Mouse (Mus musculus) liver, embryonic 14.5 days (tissue): Measurements from ENCODE around the gene Arhgap17. TPM values are rescaled to one million over a fixed set of nuclear protein-coding genes. Genes with fewer than 3 reads are reported as not detected.
A peak's percentile ranks its signal among the peaks of the same experiment; 100 is the strongest.

Experiments
- ATAC-seq: fragments of 200-750 bp; cut with Nextera tagmentation; 2 replicates; pipeline ENCODE4 v1.8.0; 2017; ENCODE audit warnings: moderate number of reproducible peaks, mild to moderate bottlenecking, moderate library complexity; ENCODE audit not compliant: insufficient read depth
- DNase-seq, 3 experiments: peaks; one replicate each; pipeline ENCODE4 v3.0.0-alpha.2; 2012 to 2013; ENCODE audit warnings: low read depth in 3 of 3, low spot score in 3 of 3
- H3K27ac ChIP-seq: fragments of 300-500 bp; sonication (generic); 2 replicates; pipeline ENCODE4 v1.5.1; 2014; ENCODE audit warnings: moderate library complexity, mild to moderate bottlenecking, control low read depth, inconsistent platforms
- H3K27me3 ChIP-seq: fragments of 300-500 bp; sonication (generic); 2 replicates; pipeline ENCODE4 v1.6.1; 2014; ENCODE audit warnings: mild to moderate bottlenecking, low read length, moderate library complexity; ENCODE audit not compliant: control insufficient read depth, insufficient read depth
- H3K36me3 ChIP-seq: fragments of 300-500 bp; sonication (generic); replicated peaks from 2 replicates; pipeline ENCODE4 v1.6.1; 2014; ENCODE audit warnings: low read depth; ENCODE audit not compliant: control insufficient read depth, insufficient read depth
- H3K4me1 ChIP-seq, 2 experiments: fragments of 200-500 bp in 1 of 2; fragments of 300-500 bp in 1 of 2; sonication (generic) in 1 of 2; replicated peaks; 2 replicates each; pipeline ENCODE4 v1.6.1; 2012 to 2014; ENCODE audit warnings: antibody characterized with exemption in 1 of 2, inconsistent platforms in 1 of 2, low read length in 1 of 2; ENCODE audit not compliant: control insufficient read depth in 2 of 2, insufficient read depth in 2 of 2
- H3K4me2 ChIP-seq: fragments of 300-500 bp; sonication (generic); 2 replicates; pipeline ENCODE4 v1.6.1; 2014; ENCODE audit warnings: low read depth, mild to moderate bottlenecking, control low read depth, moderate library complexity
- H3K4me3 ChIP-seq, 2 experiments: fragments of 200-500 bp in 1 of 2; fragments of 300-500 bp in 1 of 2; sonication (generic) in 1 of 2; 2 replicates each; pipeline ENCODE4 v1.5.1; 2012 to 2014; ENCODE audit warnings: low read depth in 2 of 2, low read length in 2 of 2, mild to moderate bottlenecking in 2 of 2, control low read depth in 1 of 2, inconsistent platforms in 1 of 2, moderate library complexity in 1 of 2; ENCODE audit not compliant: insufficient read depth in 1 of 2
- H3K9ac ChIP-seq: fragments of 300-500 bp; sonication (generic); replicated peaks from 2 replicates; pipeline ENCODE4 v1.6.1; 2014; ENCODE audit warnings: mild to moderate bottlenecking, control low read depth, moderate library complexity
- H3K9me3 ChIP-seq: fragments of 300-500 bp; sonication (generic); 2 replicates; pipeline ENCODE4 v1.6.1; 2016; ENCODE audit warnings: low read length, mixed read lengths; ENCODE audit not compliant: control insufficient read depth
- CTCF ChIP-seq: IDR thresholded peaks from 2 replicates; pipeline ENCODE4 v1.5.1; 2016; ENCODE audit warnings: antibody characterized with exemption, low read depth, control low read depth
- EP300 ChIP-seq: IDR thresholded peaks from 2 replicates; pipeline ENCODE4 v1.6.1; 2016; ENCODE audit warnings: antibody characterized with exemption, low read depth
- WGBS: fragments of 180-500 bp; shearing (Covaris S2); extraction: QIAGEN DNeasy Blood & Tissue Kit; methylation state at CpG from one replicate; pipeline ENCODE4 v1.1.7; 2014; ENCODE audit not compliant: insufficient replicate concordance; 5-methylcytosine and 5-hydroxymethylcytosine counted together
- polyA plus RNA-seq, 2 experiments: library from polyadenylated mRNA; depleted of rRNA in 1 of 2; stranded (reverse) in 1 of 2; unstranded in 1 of 2; fragments of >200 nt; fragmentation: Nextera tagmentation in 1 of 2; extraction: Ambion mirVana in 1 of 2; gene quantifications; 2 replicates each; pipeline versions ENCODE4 v1.2.1 to v1.2.3; 2012 to 2014

Arhgap17 gene
- polyA plus RNA-seq, 2 experiments = 10.2 to 10.9 TPM

DNA sequence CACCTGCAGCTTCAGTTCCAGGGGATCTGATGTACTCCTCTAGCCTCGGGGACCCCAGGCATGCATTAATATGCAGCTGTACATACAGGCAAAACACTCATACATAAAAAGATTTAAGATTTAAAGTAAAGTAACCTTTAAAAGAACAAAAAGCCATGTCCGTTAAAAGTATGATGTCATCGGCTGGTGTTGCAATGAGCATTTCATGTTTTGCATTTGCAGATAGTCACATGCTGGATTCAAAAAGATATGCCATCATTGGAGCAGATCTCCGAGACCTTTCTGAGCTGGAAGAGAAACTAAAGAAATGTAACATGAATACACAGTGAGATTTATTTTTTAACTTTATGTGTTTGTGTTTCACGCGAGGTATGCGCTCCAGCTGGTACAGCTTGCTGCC lies 40.8 kb upstream of the Arhgap17 start:
- ATAC-seq (no peak), DNase-seq (no peak)
- no peaks in the 10 kb centered on the region for H3K27me3 ChIP-seq
- TF ChIP-seq CTCF = no peak
- no peak overlapping the region for H3K27ac ChIP-seq
- H3K9ac ChIP-seq = no peak overlapping the region
- 82% methylated on average over 7 of the region's 7 CpGs for WGBS
- peaks cover 2% of the 10 kb centered on the region; the same call in 1 of the 2 replicates for H3K36me3 ChIP-seq
- peaks cover 3 to 6% of the 10 kb centered on the region in 2 experiments; a peak in 2 of 4 replicates for H3K4me1 ChIP-seq
- no peak overlapping the region for H3K4me2 ChIP-seq
- no peaks in the 10 kb centered on the region for H3K9me3 ChIP-seq
- no peak overlapping the region for H3K4me3 ChIP-seq

DNA sequence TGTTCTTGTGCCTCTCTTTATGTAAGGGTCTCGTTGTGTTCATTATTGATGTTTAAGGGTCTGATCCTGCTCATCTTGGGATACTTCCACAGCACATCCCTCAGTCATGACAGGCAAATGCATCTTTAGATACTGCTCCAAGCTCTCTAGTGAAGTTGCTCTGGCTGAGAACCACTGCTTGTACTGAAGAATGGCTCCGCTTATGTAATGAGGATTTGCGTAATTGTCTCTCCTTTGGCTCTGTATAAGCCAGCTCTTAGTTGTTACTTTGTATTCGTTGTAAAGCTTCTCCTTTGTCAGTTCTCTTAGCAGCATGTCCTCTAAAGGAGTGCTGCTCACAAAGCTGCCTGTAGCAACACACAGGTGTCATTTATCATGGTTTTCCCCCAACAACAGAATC lies 37.3 kb upstream of the Arhgap17 start:
- H3K36me3 ChIP-seq = peaks cover 16% of the 10 kb centered on the region
- 80% methylated on average over 4 of the region's 4 CpGs for WGBS
- DNase-seq = no peak
- ATAC-seq = no peak
- TF ChIP-seq EP300 = no peak
- no peak for TF ChIP-seq CTCF
- no peak overlapping the region for H3K4me2 ChIP-seq
- H3K9ac ChIP-seq = no peak overlapping the region
- no peak overlapping the region for H3K27ac ChIP-seq
- H3K27me3 ChIP-seq = no peaks in the 10 kb centered on the region
- H3K4me1 ChIP-seq = peaks cover 3 to 12% of the 10 kb centered on the region in 2 experiments; a peak in 2 of 4 replicates
- H3K9me3 ChIP-seq = no peaks in the 10 kb centered on the region
- no peak overlapping the region for H3K4me3 ChIP-seq

DNA sequence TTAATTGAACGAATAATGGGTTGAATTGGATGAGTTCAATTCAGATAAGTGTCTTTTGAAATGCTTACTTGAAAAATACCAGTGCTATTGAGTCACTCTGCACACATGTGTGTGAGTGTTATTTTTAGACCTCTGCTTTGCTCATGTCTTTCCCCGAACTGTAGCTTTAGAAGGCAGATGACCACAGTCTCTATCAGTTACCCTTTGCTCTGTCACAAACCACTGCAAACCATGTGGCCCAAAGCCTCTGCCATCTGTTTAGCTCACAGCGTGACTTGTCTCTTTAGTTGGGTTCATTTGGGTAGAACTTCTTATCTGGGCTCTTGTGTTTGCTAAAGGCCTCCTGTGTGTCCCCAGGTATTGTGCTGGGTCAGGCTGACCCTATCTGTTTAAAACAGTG lies 35.9 kb upstream of the Arhgap17 start:
- no peak for TF ChIP-seq CTCF
- TF ChIP-seq EP300 = no peak
- Histone ChIP-seq H3K9me3 (no peaks in the 10 kb centered on the region), H3K4me3 (no peak overlapping the region), H3K9ac (no peak overlapping the region), H3K36me3 (peaks cover 14% of the 10 kb centered on the region), H3K4me2 (no peak overlapping the region), H3K27me3 (no peaks in the 10 kb centered on the region), H3K4me1 (peaks cover 3 to 12% of the 10 kb centered on the region in 2 experiments; a peak in 2 of 4 replicates), H3K27ac (no peak overlapping the region)
- WGBS = 30% methylated on average over 3 of the region's 3 CpGs
- DNase-seq (no peak), ATAC-seq (peak; percentile 47; the same call in 1 of the 2 replicates)

DNA sequence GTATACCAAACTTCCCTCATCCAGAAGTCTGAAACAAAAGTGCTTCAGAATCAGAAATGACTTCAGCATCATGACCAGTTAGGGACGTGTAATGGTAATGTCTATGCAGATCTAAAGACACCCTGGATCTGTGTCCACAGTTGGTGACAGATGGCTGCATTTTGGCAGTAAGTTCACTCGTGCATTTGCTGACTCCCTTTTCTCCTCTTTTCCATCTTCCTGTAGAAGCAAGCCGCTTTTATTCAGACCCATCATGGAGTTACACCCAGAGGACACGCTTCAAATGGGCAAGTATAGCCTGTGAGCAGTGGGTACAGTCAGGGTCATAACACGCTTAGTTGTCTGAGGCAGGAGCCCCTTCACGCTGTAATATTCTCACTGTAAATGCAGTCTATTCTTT lies 34.5 kb upstream of the Arhgap17 start:
- H3K36me3 ChIP-seq = peaks cover 14% of the 10 kb centered on the region
- ATAC-seq (no peak), DNase-seq (no peak)
- no peak for TF ChIP-seq CTCF
- TF ChIP-seq EP300 = no peak
- no peaks in the 10 kb centered on the region for H3K27me3 ChIP-seq
- WGBS = 80% methylated on average over 6 of the region's 6 CpGs
- H3K9me3 ChIP-seq = no peaks in the 10 kb centered on the region
- peaks cover 3 to 12% of the 10 kb centered on the region in 2 experiments; a peak in 2 of 4 replicates for H3K4me1 ChIP-seq
- no peak overlapping the region for H3K27ac ChIP-seq
- H3K9ac ChIP-seq = no peak overlapping the region
- no peak overlapping the region for H3K4me3 ChIP-seq
- no peak overlapping the region for H3K4me2 ChIP-seq

DNA sequence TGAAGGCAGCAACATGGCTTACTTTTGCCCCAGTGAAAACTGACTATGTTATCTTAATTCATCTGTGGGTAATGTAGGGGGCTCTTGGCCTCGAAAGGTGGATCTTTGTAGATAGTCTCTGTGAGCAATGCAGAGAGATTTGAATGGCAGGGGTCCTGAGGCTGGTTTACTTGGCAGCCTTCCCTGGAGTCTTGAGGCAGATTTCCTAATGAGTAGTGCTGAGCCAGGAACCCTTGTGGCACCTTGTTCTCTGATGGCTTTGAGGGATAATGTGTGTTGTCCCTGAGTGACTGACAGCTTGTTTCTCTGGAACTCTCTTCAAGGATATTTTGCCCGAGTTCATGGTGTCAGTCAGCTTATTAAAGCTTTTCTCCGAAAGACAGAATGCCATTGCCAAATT lies 31.4 kb upstream of the Arhgap17 start:
- Histone ChIP-seq H3K9me3 (no peaks in the 10 kb centered on the region), H3K27me3 (no peaks in the 10 kb centered on the region), H3K4me2 (no peak overlapping the region), H3K9ac (no peak overlapping the region), H3K4me3 (no peak overlapping the region), H3K27ac (no peak overlapping the region), H3K36me3 (peaks cover 14% of the 10 kb centered on the region), H3K4me1 (peaks cover 3 to 10% of the 10 kb centered on the region in 2 experiments; a peak in 2 of 4 replicates)
- TF ChIP-seq EP300 = no peak
- no peak for TF ChIP-seq CTCF
- 64% methylated on average over 3 of the region's 3 CpGs for WGBS
- ATAC-seq (no peak), DNase-seq (no peak)
